Mouse (Mus musculus) heart, embryonic 10.5 days (tissue): ENCODE results near the gene Teddm1b. TPM values are rescaled to one million over a fixed set of nuclear protein-coding genes. Genes with fewer than 3 reads are reported as not detected.

ENCODE experiments used
- microRNA-seq: library from miRNA; unstranded; fragments of <30 nt; microRNA quantifications from one replicate; pipeline ENCODE4, GENCODE M21; 2017
- polyA plus RNA-seq: library from polyadenylated mRNA; unstranded; fragments of >200 nt; fragmentation: Nextera tagmentation; extraction: Ambion mirVana; gene quantifications from 2 replicates; pipeline ENCODE4 v1.2.1, GENCODE M21; 2016

Gene Teddm1b
- polyA plus RNA-seq, 1 experiment from 2014 or later, result 0.41 TPM

Small RNAs within 50 kb of the gene (microRNA-seq; reads per million reads assigned to microRNA genes)
- gene Mir8114, result 23.2 reads per million, percentile 34 among the genes with 10 or more reads in this experiment

Other genes starting within 250 kb of the Teddm1b start
- 0.54 and 0.55 TPM in 2 replicates for gene Rgs8, start 221.3 kb upstream of the Teddm1b start, polyA plus RNA-seq
- gene Rgs16, start 134.0 kb upstream of the Teddm1b start, polyA plus RNA-seq, result 2.6 and 2.9 TPM in 2 replicates
- 4.4 and 6.8 TPM in 2 replicates for gene Rnasel, start 124.9 kb upstream of the Teddm1b start, polyA plus RNA-seq
- not detected in 2 replicates for gene Rgsl1, start 30.2 kb upstream of the Teddm1b start, polyA plus RNA-seq
- gene Teddm1a, start 17.4 kb downstream of the Teddm1b start, polyA plus RNA-seq, result not detected in 2 replicates
- 65.4 and 96.6 TPM in 2 replicates for gene Glul, start 25.6 kb downstream of the Teddm1b start, polyA plus RNA-seq
- 0.18 and 0.34 TPM in 2 replicates for gene Teddm2, start 25.9 kb downstream of the Teddm1b start, polyA plus RNA-seq